Mouse (Mus musculus): Measurements from ENCODE around the gene Atp13a4.

Gene Atp13a4

DNA sequence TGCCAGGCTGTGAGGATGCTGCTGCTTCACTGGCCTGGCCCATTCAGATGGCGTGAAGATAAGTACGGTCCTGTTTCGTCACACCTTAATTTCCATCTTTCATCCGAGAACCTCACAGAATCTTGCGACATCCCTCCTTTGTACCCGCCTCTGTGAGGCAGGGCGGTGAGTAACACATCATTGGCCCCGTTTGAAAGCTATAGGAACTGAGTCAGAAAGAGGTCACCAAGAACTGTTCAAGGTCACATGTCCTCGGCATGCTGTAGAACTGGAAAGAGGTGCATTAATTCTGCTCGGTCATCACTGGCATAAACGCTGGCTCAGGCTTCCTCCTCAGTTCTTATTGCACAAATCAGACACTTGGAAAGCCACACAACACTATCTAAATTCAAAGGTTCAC is at the start of gene Atp13a4:
Gene Atp13a4, minus strand, starts transcription at position 36 of the 400 bp plus-strand sequence.
- DNase-seq (ENCODE audit: low read depth, low spot score): no peak

DNA sequence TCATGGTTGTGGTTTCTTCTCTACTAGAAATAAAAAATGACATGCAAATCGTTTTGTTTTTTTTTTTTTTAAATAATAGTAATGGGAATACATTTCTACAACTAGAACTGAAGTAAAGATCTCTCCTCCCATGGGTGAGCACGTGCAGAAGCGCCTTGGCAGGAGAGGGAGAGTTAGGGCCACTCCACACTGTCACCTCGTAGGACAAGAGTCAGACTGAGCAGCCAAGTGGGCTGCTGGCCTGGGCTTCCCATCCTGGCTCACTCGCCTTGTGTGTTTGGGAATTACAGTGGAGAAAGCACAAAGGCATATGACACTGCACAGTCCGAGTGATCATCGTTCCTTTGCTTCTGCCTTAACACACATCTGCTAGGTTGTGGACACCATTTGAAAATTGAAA is 47.5 kb upstream of the Atp13a4 start:
- DNase-seq (ENCODE audit: low read depth, low spot score): no peak

DNA sequence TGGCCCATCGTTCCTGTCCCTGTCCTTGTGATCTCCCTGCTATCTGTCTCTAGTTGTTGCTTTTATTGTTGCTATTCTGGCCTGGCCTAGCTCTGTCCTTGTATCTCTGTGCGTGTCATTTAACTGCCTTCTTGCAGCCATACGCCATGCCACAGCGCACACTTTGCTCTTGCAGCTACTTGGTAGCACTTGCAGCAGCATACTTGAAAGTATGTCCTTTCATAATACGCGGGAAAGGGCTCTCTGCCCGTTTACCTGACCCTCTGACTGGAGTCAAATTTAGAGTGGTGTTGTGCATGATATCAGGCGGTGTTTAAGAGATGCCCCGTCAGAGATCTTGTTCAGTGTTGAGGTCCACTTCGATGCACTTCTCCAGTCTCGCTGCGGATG is 35.1 kb upstream of the Atp13a4 start:
- DNase-seq (ENCODE audit: low read depth, low spot score): peak; percentile 33

DNA sequence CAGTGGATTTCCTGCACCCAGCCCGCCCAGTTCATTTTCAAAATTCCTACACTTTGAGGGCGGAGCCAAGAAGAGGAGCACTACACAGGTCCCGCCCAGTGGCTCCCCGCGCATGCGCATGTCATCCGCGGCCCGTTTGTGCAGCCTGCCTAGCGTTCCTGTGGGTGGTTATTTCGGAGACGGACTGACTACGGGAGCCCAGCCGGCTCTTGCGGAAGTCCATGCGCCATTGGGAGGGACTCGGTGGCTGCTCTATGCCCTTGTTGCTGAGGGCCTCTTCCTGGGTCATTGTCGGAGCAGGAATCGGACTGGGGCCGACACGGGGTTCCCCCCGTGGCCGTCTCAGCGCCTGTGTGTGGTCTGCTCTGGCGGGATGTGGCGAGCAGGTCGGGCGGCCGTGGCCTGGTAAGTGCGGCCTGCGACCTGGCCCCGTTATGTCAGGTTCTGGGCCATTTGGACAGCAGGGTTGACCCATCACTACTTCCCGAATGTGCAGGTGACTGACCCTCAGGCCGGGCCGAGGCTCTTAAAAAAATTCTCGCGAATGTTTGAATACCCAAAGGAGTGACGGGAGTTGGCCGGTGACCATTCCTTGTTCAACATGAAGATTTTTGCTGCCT is 34.6 kb upstream of the Atp13a4 start, which contains the start of gene Opa1:
Gene Opa1, plus strand, starts transcription at position 168 of the 620 bp plus-strand sequence.
- peak; percentile 97 for DNase-seq (ENCODE audit: low read depth, low spot score)

DNA sequence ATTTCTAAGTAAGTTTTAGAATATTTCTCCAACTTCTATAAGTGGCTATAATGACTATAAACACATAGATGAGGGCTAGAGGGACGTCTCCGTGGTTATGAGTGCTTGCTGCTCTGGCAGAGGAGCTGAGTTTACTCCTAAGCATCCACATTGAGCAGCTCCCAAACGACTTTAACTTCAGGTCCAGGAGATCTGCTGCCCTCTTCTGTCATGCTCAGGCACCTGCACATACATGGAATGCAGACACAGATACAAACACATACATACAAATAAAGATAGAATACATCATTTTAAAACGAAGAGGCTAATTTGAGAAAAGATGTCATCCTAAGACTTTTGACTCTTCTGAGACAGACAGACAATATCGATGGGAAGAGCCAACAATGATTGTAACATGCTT is 31.0 kb upstream of the Atp13a4 start:
- peak; percentile 67 for DNase-seq (ENCODE audit: low read depth, low spot score)

DNA sequence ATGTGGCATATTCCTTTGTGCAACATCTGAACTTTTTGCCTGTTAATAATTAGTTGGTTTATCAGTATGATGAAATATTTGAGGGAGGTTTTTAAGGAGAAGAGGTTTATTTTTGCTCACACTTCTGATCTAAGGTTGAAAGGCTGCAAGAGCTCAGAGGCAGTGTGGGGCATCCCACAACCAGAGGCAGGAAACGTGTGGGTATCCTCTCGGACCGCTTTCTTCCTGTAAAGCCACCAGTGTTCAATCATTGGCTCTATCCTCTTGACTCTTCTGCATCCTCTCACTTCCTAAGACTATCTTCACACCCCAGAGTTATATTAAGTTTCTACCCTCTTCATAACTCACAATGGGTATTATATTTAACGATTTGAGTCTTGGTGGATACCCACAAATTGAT is 29.3 kb upstream of the Atp13a4 start:
- DNase-seq (ENCODE audit: low read depth, low spot score): no peak

DNA sequence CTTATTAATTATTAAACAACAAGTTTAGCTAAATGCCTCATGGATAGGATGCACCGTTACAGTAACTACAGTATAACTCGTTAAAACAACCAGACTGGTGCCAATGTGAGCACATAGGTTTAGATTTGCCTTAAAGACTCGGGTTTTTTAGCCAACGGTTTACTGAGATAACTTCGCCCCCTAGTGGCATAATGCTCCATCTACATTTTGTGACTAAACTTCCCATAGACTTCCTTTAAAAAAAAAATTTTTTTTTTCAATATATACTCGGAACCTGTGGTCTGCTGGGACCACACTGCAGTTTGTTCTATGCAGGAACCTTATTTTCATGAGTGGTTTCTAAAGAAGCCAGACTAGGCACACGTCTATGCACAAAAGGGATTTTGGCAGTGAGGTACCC is 16.2 kb upstream of the Atp13a4 start:
- peak; percentile 82 for DNase-seq (ENCODE audit: low read depth, low spot score)

DNA sequence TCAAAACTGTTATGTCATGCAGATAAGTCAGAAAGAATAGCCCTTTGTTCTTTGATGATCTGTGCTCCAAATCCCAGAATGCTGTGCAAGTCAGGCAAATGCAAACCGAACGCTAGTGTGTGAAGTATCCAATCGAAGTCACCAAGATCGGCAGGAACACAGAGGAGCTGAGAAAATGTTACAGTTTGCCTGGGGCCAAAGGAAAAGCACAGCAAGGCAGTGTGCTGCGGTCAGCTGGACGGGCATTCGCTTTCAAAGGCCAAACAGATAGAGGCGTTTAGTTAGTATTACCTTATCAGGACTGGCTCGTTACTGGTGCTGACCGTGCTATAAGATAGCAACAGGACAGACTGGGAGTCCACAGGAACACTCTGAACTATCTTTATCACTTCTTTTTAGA is 15.8 kb upstream of the Atp13a4 start:
- peak; percentile 31 for DNase-seq (ENCODE audit: low read depth, low spot score)

DNA sequence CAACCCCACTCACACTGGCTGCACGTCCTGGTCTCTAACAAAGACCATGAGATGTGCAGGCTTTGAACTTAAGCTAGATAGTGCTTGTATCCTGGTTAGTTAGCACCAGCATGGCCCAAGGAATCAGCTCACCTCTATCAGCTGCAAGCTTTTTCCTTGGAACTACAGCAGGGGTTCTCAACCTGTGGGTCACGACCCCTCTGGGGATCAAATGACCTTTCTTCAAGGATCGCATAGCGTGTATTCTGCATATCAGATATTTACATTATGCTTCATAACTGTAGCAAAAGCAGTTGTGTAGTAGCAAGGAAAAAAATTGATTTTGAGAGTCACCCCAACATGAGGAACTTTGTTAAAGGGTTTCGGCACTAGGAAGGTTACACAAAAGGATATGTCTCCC is 15.0 kb upstream of the Atp13a4 start:
- DNase-seq (ENCODE audit: low read depth, low spot score): no peak

DNA sequence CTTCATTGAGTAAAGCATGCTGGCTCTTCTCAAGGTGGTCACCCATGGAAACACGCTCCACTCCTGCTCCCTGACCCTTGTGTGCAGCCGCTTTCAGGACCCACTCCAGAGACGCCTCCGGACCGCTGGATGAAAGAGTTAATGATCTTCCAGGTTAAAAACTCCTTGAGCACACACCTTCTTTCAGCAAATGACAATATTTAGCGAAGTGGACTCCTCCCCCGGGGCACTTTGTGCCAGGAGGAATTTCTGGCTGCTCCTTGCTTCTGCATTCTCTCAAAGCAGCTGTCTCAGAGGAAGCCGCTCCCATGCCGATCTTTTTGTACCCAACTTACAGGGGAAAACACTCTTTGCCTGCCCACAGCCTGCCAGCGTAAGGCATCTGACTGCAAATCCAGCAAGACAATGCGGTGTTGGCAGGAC is 3.4 kb downstream of the Atp13a4 start:
- peak; percentile 14 for DNase-seq (ENCODE audit: low read depth, low spot score)

DNA sequence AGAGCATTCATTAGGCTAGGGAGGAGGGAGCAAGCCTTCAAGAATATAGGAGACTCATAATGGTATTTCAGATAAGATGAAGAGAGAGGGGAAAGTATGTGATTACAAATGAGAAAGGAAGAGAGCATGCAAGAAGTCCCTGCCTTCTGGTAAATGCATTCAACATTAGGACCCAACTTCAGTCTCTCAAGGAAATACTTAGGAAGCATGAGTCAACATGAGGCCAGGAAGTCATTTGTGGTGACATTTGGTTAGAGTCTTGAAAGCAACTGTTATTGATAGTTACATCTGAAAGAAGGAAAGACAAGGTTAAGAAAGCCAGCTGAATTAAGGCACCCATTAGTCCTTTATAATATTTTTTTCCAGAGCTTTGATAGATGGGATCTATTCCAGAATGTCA is 4.8 kb downstream of the Atp13a4 start:
- DNase-seq (ENCODE audit: low read depth, low spot score): no peak

DNA sequence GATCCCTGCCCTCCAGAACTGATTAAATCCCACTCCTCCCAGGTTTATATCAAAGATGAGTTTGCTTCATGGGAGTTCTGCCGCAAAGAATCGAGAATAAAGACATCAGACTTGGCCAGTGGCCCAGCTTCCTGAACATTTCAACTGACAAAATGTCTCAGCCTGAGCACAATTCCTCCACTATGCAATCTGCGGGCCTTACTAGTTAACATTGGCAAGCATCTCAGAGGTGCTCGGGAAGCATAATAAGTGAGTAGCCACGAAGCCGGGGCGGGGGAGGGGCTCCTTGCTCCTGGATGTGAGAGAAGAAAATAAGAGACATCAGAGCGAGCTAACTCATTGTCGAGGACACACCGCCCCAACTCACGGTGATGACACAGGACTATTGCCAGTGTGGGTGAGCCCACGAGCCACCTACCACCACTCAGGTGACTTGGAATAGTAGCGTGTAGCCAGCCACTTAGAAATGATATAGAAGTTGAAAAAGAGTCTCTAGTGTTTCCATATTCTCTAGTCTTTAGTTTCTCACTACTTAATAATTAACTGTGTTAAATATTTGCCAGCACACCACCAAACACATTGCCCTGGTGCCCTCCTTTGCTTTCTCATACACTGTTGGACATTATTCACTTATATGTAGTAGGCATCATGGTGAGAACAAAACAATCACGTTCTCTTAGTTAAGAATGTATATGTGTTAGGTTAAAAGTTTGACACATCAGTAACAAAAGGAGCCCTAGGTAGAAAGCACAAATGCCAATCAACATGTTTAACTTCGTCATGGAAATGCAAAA is 8.1 kb downstream of the Atp13a4 start:
- peak; percentile 26 for DNase-seq (ENCODE audit: low read depth, low spot score)

DNA sequence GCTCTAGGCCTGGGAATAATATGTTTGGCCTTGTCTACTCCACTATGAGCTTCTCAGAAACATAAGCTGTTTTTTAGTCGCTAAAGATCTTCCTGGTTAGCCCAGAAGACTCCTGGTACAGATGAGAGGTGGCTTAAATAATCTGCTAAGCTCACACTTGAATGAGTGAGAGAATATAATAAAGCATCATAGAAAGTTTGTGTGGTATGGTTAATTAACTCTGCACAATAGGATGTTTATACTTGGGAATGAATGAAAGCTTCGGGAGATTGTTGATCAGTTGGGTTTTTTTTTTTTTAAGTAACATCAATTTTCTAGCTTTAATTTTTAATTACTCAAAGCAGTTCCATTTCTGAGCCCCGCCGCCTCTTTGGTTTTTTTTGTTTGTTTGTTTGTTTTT is 8.8 kb downstream of the Atp13a4 start:
- no peak for DNase-seq (ENCODE audit: low read depth, low spot score)

DNA sequence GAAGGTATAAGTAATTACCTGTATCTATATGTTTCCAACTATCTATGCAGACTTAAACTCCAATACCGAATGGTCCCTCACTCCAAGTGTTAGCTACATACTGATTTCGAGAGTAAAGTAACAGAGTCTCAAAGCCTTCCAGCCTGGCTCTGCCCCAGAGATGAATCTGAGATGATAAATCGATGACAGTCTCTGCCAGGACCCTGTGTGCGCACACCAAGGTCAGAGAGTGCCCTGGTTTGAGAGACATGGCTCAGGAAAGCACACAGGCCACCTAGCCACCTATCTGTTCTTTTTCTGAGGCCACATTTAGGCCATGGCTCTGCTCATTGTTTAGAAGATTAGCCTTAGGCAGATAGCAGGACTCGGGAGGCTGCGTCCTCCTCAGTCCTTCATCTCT is 11.0 kb downstream of the Atp13a4 start:
- no peak for DNase-seq (ENCODE audit: low read depth, low spot score)

DNA sequence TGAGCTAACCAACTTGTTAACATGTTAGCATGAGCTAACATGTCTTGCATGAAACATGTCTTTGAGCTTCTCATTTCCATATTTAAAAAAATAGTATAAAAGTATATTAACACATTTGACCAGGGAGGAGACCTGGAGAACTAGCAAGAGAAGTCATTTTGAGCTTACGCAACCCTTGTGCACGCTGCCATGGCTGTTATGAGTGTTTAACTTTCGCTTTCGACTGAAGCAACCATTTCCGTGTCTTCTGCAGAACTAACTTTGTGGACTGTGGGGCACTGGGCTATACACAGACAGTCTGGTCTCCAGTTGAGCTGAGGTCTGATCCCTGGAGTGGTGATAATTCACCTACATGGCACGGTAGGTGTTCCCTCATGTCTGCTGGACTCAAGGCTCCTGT is 17.6 kb downstream of the Atp13a4 start:
- DNase-seq (ENCODE audit: low read depth, low spot score): no peak

DNA sequence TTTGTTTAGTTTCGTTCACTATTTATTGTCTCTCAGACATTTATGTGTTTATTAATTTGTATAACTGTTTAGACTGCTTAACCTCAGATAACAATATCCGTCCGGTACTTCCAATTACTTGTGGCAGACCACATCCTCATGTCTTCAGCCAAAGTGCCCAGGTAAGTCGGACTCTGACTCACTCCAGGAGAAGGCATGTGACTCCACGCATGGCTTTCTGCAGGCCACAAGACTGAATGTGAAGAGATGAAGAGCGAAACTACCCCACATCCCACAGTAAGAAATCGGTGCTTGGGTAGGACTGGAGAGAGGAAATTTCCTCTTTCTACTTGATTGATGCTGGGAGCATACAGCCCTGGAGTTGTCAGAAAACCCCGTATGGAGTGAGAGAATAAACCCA is 18.1 kb downstream of the Atp13a4 start:
- DNase-seq (ENCODE audit: low read depth, low spot score): no peak

DNA sequence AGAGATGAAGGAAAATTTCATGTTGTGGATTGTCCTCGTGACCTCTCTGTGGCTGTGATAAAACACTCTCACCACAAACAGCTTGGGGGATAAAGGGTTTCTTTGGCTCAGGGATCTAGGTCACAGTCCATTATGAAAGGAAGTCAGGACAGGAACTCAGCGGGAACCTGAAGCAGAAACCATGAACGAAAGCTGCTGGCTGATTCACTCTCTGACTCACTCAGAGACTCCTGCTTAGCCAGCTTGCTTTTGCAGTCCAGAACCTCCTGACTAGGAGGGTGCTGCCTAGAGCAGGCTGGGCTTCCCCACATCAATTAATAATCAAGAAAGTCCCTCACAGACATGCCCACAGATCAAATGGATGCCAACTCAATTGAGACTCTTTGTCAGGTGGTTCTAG is 32.2 kb downstream of the Atp13a4 start:
- peak; percentile 86 for DNase-seq (ENCODE audit: low read depth, low spot score)

DNA sequence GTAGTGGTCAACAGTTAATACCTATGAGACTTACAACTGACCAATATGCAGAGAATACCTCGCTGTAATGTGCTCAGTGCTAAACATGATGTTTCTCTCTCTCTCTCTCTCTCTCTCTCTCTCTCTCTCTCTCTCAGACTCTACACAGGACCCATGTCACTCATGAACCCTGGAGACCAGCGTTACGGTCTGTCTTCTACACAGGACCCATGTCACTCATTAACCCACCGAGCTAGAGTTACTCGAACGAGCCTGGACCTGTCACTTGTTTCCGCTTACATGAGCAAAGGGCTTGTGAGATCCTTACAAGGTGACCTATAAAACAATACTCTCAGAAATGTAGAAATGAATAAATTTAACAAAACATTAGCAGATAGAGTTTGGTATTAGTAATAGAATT is 33.9 kb downstream of the Atp13a4 start:
- DNase-seq (ENCODE audit: low read depth, low spot score): no peak

DNA sequence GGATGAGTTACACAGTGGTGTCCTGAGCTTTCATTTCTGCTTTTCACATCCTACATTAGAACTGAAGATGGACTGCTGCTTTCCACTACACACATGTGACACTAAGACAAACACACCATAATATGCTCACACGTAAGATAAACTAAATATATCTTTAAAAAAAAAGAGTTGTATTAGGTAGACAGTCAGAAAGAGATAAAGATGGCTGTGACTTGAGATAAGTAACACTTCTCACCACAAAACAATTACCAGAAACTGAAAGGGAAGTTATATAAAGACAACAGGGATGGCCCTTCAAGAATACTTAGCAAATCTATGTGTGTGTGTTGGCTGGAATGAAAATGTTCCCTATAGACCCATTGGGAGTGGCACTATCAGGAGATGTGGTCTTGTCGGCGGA is 34.8 kb downstream of the Atp13a4 start:
- no peak for DNase-seq (ENCODE audit: low read depth, low spot score)

DNA sequence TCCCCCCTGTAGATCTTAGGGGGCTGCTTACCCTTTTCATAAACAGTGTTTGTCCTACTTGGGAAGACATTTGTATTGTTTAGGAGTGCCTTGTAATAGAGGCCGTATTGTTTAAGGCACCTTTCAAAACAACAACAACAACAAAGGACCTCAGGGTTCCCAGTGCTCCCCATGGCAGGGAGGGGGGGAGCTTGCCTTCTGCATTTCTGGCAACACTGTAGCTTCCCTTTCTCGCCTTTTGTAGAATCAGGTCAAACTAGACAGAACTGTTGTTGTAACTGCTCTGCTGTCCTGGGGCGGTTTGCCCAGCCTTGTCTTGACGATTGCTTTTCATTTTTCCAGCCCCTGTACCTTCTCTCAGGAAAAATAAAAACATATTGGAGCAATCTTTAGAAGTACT is 40.0 kb downstream of the Atp13a4 start:
- peak; percentile 20 for DNase-seq (ENCODE audit: low read depth, low spot score)

DNA sequence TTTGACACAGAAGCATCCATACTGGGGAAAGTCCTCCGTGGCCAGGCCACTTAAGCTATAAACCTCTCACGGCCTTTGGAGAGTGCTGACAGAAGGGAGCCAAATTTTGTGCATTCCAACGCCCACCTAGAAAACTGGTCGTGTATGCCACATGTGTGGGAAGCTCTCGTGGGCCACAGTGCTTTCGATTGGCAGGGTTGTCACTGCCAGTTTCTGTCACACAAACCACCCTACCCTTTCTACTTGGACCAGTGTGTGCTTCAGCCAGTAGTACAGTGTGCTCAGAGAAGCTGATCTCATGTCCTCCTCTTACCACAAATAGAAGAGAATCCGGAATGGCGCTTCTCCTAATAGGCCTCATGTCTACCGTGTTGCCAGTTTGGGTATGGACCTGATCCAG is 40.5 kb downstream of the Atp13a4 start:
- peak; percentile 30 for DNase-seq (ENCODE audit: low read depth, low spot score)

DNA sequence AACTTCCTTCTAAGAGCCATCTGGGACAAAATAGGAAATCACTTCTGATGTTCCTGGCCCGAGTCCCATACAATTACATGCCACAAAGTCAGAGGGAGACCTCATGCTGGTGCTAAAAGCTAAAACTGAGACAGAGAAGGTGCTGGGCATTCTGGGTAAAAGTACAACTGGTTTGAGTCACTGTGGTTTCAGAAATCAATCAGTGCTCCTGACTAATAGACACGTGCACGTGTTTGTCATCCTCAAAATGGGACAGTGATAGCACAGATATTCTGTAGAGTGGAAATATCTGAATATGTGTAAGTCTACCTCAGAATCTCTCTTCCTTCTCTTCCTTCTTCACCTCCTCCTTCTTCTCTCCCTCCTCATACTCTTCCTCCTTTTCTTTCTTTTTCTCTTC is 53.6 kb downstream of the Atp13a4 start:
- DNase-seq (ENCODE audit: low read depth, low spot score): no peak

DNA sequence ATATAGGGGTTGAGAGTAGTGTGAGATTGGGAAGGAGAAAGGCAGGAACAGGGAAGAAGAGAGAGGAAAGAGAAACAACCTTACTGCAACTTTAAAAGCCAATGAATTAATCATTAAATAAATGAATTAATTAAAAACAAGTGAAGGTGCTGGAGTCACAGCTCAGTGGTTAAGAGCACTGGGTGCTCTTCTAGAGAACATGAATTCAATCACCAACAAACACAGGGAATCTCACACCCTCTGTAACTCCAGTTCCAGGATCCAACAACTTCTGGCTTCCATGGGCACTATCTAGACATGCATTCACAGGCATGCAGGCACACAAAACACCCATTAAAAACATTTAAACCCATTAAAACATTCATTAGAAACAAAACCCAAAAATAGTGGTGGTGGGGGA is 63.2 kb downstream of the Atp13a4 start:
- no peak for DNase-seq (ENCODE audit: low read depth, low spot score)
